Mouse (Mus musculus) megakaryocyte-erythroid progenitor cell, adult 5 weeks (primary cell): Measurements from ENCODE around the gene Cfap20. TPM values are rescaled to one million over a fixed set of nuclear protein-coding genes. Genes with fewer than 3 reads are reported as not detected.

Experiments used
- polyA plus RNA-seq: library from polyadenylated mRNA; stranded (reverse); fragments of >175 nt; gene quantifications from 2 replicates; pipeline ENCODE4 v1.2.3, GENCODE M21; 2012

Gene Cfap20
- polyA plus RNA-seq, result 27.1 and 27.2 TPM in 2 replicates

GRCm38 (mm10) chr8:95434686-95435439 lies at the start of gene Cfap20:
Cfap20 (minus strand) TSS chr8:95434869.

Other genes starting within 250 kb of the Cfap20 start
- 3.2 and 4.7 TPM in 2 replicates for gene Kifc3, start 232.1 kb downstream of the Cfap20 start, polyA plus RNA-seq
- gene Cngb1, start 128.3 kb downstream of the Cfap20 start, polyA plus RNA-seq, result 13.5 and 19.8 TPM in 2 replicates
- gene Tepp, start 124.3 kb downstream of the Cfap20 start, polyA plus RNA-seq, result not detected in 2 replicates
- 11.6 and 14.2 TPM in 2 replicates for gene Zfp319, start 102.9 kb downstream of the Cfap20 start, polyA plus RNA-seq
- gene Usb1, start 102.6 kb downstream of the Cfap20 start, polyA plus RNA-seq, result 17.2 and 19.6 TPM in 2 replicates
- gene Mmp15, start 82.6 kb downstream of the Cfap20 start, polyA plus RNA-seq, result 0.60 and 1.8 TPM in 2 replicates
- 13.8 and 15.6 TPM in 2 replicates for gene Csnk2a2, start 55.2 kb upstream of the Cfap20 start, polyA plus RNA-seq
- gene Ccdc113, start 99.2 kb upstream of the Cfap20 start, polyA plus RNA-seq, result not detected in 2 replicates
- gene Prss54, start 141.5 kb upstream of the Cfap20 start, polyA plus RNA-seq, result not detected in 2 replicates
- gene Gins3, start 198.6 kb upstream of the Cfap20 start, polyA plus RNA-seq, result 2.8 and 4.5 TPM in 2 replicates
- 0.39 and 0.40 TPM in 2 replicates for gene Ndrg4, start 242.1 kb upstream of the Cfap20 start, polyA plus RNA-seq